Mouse (Mus musculus): ENCODE measurements around the gene Mllt1.
A peak's percentile ranks its signal among the peaks of the same experiment; 100 is the strongest.
"Not testable (repeated sequence)": the region's sequence is repeated elsewhere in the genome, so short reads cannot be mapped to it uniquely, and the experiment has no call there.

Gene Mllt1

DNA sequence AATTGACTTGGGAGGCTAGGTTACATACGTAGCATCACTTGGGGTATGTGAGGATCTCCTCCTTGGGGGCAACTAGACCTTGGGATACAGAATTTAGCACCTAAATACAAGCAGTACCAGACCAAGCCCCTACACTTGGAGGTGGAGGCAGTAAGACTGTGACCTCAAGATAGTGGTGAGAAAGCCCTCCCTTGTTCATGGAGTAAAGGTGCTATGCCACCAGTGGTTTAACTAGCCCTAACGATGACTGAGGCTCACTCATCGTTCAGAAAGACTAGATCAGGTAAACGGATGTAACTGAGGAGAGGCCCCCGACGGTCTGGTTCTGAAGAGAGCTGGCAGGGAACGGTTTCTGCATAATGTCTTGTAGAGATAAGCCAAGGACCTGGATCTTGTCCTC, 1.5 kb upstream of the Mllt1 start:
- DNase-seq (ENCODE audit: extremely low spot score, low read depth, low spot score): no peak

DNA sequence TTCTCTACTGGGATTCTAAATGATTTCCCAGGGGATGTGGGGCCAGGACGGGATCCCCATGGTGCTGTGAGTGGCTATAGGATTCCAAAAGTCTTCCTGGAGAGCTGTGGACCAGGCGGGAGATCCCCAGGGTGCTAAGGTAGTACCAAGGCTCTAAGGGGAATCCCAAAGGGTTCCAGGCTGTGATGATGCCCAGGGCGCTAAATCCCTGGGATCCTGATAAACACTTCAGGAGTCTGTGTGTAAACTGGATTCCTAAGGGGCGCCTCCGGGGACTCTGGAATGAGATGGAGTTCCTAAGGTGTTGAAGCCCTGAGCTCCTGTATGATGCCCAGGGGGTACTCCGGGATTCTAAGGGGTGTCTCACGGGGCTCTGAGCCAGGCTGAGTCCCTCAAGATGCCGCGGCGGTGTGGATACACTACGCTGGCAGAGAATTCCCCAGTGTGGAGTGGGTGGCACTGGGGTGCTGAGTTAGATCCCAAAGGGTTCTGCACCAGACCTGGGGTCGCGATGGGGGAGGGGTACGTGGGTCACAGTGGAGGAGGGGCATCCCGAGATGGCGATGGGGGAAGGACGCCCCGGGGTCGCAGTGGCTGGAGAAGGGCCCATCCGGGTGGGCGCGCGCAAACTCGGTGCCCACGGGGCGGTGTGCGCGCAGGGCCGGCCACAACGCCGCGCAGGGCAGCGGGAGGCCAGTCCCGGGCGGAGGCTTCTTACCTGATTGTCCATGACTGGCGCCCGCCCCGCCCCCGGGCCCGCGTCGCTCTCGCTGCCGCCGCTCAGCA, 477 bp downstream of the Mllt1 start:
- peak; percentile 3 for DNase-seq (ENCODE audit: extremely low spot score, low read depth, low spot score)

DNA sequence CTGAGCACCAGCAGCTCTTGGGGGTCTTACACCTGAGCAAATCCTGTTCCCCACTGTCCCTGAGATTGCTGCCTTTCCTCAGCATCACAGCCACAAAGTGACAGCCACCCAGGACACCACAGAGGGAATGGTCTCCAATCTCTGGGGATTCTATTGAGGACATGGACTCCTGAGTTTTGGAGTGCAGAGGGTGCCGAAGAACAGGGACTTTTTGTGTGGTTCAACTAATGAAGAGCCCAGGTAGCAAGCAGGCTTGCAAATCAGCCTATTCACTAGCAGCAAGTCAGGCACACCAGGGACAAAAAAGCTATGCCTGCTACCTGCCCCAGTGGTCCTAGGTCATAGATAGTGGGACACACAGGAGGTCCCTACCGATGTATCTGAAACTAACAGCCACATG, 1.8 kb downstream of the Mllt1 start:
- no peak for DNase-seq (ENCODE audit: extremely low spot score, low read depth, low spot score)

DNA sequence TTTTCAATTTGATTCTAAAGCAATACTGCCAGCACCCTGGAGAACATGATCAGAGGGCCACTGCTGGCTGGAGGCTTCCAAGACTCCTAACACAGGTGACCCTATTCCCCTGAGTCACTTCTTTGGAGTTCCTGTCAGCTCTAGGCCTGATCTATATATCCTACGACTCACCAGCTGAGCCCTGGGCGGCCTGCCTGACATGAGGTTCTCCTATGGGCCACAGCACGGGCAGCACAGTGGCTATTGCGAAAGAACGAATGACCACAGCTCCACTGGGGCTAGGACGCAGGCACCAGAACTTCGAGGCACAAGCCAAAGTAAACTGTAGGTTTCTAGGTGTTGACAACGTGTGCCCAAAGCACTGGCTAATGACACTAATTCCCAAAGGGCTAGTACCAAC, 5.2 kb downstream of the Mllt1 start:
- DNase-seq (ENCODE audit: extremely low spot score, low read depth, low spot score): no peak

DNA sequence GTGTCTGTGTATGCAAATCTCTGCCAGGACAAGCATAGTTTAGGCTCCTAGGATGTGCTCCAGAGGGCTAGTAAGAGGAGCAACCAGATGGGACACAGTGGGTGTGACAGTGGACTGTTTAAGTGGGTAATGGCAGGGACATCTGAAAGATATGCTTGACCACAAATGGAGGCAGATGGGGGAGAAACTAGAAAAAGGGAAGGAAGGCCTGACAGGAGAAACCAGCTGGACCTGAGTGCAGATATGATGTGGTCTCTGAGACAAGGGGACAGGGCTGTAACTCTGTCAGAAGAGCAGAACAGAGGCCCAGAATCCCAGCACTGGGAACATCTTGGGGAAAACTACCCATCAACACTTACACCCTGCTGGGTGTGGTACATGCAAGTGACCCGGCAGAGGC, 5.7 kb downstream of the Mllt1 start:
- DNase-seq (ENCODE audit: extremely low spot score, low read depth, low spot score): no peak

DNA sequence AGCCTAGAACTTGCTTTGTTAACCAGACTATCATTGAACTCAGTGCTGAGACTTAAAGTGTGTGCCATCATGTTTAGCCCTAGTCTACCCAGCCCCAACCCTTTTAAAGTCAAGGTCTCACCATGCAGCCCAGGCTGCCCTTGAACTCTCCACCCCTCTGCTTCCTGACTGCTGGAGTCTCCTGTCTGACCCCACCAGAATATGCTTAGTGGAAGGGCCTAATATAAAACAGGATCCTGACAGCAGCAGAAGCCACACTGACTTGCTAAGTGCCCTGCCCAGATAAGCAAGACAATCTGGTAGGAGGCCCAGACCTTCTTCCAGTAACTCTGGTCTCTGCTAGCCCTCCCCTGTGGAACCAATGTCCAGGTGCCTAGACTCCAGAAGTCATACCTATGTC, 6.1 kb downstream of the Mllt1 start:
- DNase-seq (ENCODE audit: extremely low spot score, low read depth, low spot score): no peak

DNA sequence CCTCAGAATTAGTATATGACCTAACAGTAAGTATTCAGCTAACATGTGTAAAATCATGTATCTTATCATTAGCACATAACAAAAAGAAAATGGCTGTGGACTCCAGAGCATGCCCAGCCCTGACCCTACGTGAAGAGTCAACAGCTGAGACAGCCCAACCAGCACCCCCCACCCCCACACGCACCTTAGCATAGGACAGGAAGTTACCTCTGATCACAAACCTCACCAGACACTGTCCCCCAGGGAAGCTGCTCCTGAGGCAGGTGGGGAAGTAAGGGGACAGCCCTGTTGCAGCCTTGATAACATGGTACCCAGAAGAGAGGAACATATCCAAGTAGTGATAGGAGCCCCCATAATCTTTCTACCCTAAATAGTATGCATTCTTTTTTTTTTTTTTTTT, 9.2 kb downstream of the Mllt1 start:
- DNase-seq (ENCODE audit: extremely low spot score, low read depth, low spot score): no peak

DNA sequence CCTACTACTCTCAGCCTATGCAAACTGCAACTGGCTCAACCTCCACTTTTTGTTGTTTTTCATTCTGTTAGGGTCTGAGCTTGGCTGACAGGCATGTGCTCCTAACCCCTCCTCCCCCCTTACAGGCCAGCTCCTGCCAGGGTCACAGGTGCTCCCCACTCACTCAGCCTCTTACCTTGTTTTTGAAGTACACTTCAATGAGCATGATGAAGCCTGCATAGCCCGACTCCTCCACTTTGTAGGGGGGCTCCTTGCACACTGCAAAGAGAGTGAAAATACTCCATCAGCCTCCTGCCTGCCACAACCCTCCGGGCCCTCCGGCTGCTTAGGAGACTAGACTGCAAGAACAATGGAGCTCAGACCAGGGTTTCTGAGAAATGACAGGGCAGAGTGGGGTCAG, 15.5 kb downstream of the Mllt1 start:
- no peak for DNase-seq (ENCODE audit: extremely low spot score, low read depth, low spot score)

DNA sequence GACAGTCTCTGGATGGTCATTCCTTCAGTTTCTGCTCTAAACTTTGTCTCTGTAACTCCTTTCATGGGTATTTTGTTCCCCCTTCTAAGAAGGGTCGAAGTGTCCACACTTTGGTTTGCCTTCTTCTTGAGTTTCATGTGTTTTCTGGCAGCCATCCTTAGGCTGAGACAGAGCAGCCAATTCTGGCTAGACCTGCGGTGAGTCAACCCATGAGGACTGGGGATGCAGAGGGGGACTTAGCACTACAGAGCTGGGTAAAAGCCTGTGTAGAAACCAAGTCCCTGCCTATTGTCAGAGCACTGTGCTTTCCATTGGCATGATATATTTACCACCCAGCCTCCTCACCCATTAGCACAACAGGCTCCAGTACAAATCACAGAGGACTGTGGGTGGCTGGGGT, 18.0 kb downstream of the Mllt1 start:
- DNase-seq (ENCODE audit: extremely low spot score, low read depth, low spot score): no peak

DNA sequence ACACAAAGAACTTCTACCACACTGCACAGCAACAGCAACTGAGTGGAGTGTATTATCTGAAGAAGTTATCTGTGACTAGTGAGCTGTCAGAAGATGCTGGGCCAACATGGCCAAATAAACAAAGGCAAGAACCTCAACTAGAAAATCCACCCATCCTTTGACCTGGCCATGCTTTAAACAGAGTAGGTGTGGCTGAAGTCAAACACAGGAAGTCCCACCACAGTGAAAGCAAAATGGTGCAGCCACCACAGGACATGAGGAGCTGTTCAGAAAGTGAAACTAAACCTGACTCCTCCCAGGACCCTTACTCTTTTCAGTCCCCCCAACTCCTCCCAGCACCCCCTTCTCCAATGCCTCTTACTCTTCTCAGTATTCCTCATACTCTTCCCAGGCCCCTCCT, 21.8 kb downstream of the Mllt1 start:
- DNase-seq (ENCODE audit: extremely low spot score, low read depth, low spot score): no peak

DNA sequence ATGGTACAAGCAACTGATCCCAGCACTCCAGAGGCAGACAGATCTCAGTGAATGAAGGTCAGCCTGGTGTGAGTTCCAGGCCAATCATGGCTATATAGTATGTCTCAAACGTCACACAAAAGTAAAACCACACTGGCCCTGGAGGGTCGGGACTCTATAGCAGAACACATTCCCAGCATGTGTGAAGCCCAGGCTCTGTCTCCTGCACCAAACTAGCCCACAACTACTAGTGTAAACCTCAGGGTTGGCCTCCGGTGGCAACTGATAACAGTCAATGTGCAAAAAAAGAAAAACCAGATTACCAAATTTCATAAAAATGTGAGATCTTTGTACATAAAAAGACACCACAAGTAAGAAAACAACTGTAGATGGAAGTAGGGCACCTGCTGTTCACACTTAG, 22.2 kb downstream of the Mllt1 start:
- no peak for DNase-seq (ENCODE audit: extremely low spot score, low read depth, low spot score)

DNA sequence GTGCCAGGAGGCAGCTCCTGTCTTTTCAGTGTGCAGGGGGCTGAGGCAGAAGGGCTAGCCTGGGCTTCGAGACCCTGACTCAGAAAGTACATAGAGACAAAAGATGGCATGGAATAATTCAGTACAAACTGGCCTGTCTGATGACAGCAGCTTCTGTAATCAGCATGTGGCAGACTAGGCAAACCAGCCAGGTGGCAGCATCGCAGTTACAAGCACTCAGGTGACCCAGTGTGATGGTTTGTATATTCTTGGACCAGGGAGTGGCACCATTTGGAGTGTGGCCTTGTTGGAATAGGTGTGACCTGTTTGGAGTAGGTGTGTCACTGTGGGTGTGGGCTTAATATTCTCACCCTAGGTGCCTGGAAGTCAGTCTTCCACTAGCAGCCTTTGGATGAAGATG, 25.5 kb downstream of the Mllt1 start:
- DNase-seq (ENCODE audit: extremely low spot score, low read depth, low spot score): not testable (repeated sequence)

DNA sequence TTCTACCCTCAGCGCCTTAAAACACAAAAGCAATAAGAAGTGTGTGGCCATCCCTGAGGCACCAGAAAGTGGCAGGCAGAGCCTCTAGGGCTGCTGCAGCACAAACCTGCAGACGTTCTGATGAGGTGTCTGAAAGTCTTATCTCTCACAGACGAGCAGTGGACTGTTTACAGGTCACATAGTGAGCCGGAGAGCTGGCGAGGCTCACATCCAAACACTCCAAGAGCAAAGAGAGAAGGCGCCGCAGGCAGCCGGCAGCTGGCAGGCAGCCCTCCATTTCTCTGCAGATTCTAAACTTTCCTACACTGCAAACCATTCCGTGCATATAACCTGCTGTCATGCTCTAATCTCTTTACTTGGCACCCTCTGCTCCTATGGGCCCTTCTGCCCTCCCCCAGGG, 27.3 kb downstream of the Mllt1 start:
- DNase-seq (ENCODE audit: extremely low spot score, low read depth, low spot score): no peak

DNA sequence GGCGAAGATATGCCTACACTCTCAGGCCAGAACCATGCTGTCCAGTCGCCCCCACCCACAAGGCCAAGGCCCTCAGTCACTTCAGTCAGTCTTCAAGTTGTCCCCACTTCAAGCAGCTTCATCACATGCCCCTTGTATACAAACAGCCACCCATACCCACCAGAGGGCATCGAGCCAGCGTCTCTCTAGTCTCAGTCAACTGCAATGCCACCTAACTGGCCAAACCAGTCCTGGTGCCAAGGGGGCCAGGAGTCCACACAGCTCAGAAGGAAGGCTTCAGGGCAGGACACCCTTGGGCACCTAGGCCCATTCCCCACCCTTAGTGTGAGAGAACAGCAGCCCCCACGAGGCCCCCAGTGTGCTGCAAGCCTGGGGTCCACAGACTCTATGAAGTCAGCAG, 28.1 kb downstream of the Mllt1 start:
- DNase-seq (ENCODE audit: extremely low spot score, low read depth, low spot score): no peak

DNA sequence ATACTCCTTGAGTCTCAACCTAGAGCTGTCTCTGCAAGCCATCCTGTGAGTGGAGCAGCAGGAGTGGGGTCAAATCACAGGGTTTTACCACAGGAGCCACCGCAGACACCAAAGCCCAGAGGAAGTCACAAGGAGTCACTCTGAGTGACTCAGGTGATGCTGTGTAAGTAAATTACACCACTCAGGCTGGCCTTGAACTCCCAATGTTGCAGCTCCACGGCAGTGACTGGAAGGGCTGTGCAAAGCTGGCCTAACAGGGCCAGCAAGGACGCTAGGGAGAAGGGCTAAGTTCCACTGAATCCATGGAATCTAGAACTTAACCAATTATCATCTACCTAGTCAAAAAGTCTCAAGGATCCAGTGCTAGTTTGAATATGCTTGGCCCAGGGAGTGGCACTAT, 29.0 kb downstream of the Mllt1 start:
- no peak for DNase-seq (ENCODE audit: extremely low spot score, low read depth, low spot score)

DNA sequence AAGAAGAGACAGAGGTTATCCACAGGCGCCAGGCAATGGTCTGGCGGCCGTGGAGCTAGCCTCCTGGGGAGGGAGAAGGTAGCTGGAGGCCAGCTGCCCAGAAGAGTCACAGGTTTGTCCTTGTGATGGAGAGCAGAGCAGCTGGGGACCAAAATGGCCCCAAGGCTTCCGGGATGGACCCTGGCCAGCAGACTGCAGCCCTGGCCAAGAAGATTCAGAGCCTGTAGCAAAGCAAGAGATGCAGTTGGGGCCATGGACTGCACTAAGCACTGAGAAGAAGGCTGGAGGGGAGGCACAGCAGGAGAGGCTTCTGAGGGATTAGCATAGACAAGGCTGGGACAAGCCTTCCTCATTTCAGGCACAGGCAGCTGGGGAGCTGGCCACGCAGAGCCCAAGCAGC, 32.5 kb downstream of the Mllt1 start:
- DNase-seq (ENCODE audit: extremely low spot score, low read depth, low spot score): no peak

DNA sequence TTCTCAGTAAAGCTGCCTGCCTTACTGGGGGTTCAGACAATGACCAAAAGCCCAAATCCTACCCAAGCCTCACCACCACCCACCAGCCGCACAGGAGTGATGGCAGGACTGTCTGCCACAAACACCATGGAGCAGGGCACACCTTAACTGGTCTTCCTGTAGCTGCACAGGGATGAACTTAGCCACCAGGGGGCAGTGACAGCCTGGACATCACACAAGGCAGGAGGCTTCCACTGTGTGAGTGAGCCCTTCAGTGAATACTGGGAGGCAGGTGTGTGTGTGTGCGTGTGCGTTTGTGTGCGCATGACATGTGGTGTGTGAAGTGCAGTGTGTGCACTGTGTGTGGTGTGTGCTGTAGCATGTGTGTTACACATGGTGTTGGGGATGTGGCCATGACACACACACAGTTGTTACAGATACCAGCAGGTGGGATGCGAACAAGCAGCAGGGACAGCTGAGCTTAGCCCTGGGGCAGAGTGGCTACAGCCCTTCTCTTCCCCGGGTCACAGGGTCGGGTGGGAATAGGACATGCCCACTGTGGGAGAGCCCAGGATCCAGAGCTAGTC, 37.5 kb downstream of the Mllt1 start:
- DNase-seq (ENCODE audit: extremely low spot score, low read depth, low spot score): peak; percentile 30

DNA sequence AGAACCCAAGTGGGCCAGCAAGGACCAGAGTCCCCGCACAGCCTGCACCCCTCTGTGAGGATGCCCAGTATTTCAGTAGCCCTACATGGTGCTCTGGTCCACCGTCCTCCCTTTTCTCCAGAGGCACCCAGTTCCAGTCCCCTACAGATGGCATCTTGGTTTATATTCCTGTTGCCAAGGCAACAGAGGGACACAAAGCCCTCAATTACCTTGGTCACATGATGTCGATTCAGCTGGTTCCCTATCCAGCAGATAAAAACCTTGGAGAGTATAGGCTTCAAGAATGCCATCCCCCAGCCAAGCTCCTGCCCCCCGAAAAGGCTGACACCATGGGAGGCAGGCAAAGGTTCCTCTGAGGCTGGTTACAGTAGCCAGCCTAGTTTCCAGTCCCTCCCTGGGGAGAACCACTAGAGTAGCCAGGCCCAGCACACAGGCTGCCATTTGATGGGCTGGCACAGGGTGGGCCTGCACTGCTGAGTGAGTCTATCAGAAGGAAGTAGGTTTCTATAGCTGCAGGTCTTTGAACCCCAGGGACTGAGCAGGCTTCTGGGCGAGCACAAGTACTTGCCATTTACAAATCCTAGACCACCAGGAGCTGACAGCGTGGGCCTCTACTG, 38.6 kb downstream of the Mllt1 start:
- DNase-seq (ENCODE audit: extremely low spot score, low read depth, low spot score): no peak

DNA sequence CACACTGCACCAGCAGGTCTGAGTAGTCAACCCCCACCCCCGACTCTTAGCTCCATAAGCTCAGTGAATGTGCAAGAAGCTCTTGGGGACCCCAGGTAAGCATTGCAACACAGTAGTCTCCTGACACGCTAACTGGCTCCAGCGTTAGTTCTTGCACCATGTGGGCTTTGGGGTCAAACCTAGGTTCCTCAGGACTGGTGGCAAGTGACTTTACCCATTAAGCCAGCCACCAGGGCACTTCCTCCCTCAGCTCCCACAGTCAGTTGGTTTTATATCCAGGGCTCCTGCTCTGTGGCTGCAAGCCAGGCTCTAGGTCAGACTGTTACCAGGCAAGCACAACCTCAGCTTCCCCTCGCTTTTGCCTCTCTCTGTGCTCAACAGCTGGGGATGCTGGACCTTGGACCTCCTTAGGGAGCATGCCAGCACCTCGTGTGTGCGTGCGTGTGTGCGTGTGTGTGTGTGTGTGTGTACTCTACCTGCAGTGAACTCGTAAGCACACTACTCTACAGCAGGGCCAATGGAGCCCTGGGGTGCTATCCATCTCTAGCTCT, 39.8 kb downstream of the Mllt1 start:
- no peak for DNase-seq (ENCODE audit: extremely low spot score, low read depth, low spot score)

DNA sequence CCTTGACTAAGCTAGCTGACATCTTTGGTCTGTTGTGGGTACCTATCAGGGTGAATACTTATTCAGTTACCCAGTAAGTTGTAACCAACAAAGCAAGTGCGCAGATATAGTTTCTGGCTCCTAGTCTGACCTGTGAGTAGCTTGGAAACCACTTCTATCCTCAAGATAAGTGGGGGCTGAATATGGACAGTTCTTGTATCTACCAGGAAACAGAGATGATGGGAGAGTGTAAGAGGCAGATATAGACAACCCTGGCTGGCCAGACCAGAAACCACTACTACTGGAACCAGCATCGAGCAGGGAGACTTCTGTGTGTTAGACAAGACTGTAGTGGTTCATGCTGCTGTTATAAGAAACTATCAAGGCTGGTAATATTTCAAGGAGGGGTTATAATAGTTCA, 45.2 kb downstream of the Mllt1 start:
- DNase-seq (ENCODE audit: extremely low spot score, low read depth, low spot score): no peak

DNA sequence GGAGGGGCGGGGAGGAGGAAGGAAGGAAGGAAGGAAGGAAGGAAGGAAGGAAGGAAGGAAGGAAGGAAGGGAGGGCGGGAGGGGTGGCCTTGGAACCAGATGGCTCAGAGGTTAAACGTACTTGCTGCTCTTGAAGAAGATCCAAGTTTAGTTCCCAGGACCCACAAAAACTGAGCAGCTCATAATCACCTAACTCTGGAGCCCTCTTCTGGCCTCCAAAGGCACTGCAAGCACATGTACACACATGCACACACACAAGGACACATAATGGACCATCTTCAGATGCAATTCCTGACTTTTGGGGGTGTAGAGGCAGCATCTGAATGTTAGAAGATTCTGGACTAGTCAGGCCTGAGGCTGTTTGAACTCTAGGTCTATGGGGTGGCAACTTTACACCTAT, 47.2 kb downstream of the Mllt1 start:
- DNase-seq (ENCODE audit: extremely low spot score, low read depth, low spot score): no peak

DNA sequence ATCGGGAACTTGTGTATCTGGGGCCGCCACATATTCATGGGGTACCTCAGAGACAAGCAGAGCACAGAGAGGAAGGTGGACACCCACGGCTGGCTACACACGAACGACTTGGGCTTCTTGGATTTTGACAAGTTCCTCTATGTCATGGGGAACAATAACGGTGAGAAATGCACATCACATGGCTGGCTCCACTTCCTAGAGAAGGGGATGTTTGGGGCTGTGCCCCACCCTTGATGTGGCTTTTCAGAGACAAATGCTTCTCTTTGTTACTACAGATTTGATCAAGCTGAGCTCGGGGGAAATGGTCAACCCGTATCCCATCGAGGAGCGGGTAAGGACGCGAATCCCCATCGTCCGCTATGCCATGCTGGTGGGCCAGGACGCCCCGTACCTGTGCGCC, 50.4 kb downstream of the Mllt1 start:
- DNase-seq (ENCODE audit: extremely low spot score, low read depth, low spot score): no peak
